Mouse (Mus musculus) limb, embryonic 12.5 days (tissue): ENCODE measurements at regions not wholly inside any gene's neighbourhood (a gene's known extent, or its start where the extent isn't known, plus 50 kb on each side); places are given as distances from the start of the nearest gene placed in this dataset.

Experiments
- ATAC-seq: fragments of 200-750 bp; cut with Nextera tagmentation; 2 replicates; pipeline ENCODE4 v1.8.0; 2017; ENCODE audit warnings: low read depth, moderate TSS enrichment; ENCODE audit not compliant: insufficient number of reproducible peaks, insufficient read depth, low FRiP score, low TSS enrichment
- H3K27ac ChIP-seq: fragments of 300-500 bp; sonication (generic); 2 replicates; pipeline ENCODE4 v1.5.1; 2016; ENCODE audit warnings: mild to moderate bottlenecking, moderate library complexity
- H3K27me3 ChIP-seq: fragments of 300-500 bp; sonication (generic); 2 replicates; pipeline ENCODE4 v1.6.1; 2016; ENCODE audit warnings: mild to moderate bottlenecking, moderate library complexity
- H3K36me3 ChIP-seq: fragments of 300-500 bp; sonication (generic); 2 replicates; pipeline ENCODE4 v1.6.1; 2016; ENCODE audit warnings: mild to moderate bottlenecking, moderate library complexity
- H3K4me1 ChIP-seq: fragments of 300-500 bp; sonication (generic); replicated peaks from 2 replicates; pipeline ENCODE4 v1.6.1; 2016
- H3K4me2 ChIP-seq: fragments of 300-500 bp; sonication (generic); 2 replicates; pipeline ENCODE4 v1.6.1; 2016; ENCODE audit warnings: mild to moderate bottlenecking, moderate library complexity
- H3K4me3 ChIP-seq: fragments of 300-500 bp; sonication (generic); replicated peaks from 2 replicates; pipeline ENCODE4 v1.5.1; 2016; ENCODE audit warnings: mild to moderate bottlenecking
- H3K9ac ChIP-seq: fragments of 300-500 bp; sonication (generic); replicated peaks from 2 replicates; pipeline ENCODE4 v1.6.1; 2016; ENCODE audit warnings: mild to moderate bottlenecking, moderate library complexity
- H3K9me3 ChIP-seq: fragments of 300-500 bp; sonication (generic); 2 replicates; pipeline ENCODE4 v1.6.1; 2016; ENCODE audit warnings: mild to moderate bottlenecking, moderate library complexity
- WGBS: fragments of 180-500 bp; shearing (Covaris S2); methylation state at CpG from one replicate; pipeline ENCODE4 v1.1.7; 2016; 5-methylcytosine and 5-hydroxymethylcytosine counted together

- H3K27ac ChIP-seq = peak overlapping the region; percentile 85
- peaks cover 41% of the 10 kb centered on the region for H3K4me1 ChIP-seq
- no peak overlapping the region for H3K9ac ChIP-seq
- WGBS = 28% methylated on average over 5 of the region's 5 CpGs
- no peaks in the 10 kb centered on the region for H3K36me3 ChIP-seq
- peak overlapping the region; percentile 3; the same call in 1 of the 2 replicates for H3K4me2 ChIP-seq
- H3K9me3 ChIP-seq = no peaks in the 10 kb centered on the region
- no peaks in the 10 kb centered on the region for H3K27me3 ChIP-seq
- no peak overlapping the region for H3K4me3 ChIP-seq
- ATAC-seq = no peak
These were observed 55.3 kb downstream of the Tril start for GRCm38 (mm10) chr6:53765302-53765701.

- Histone ChIP-seq H3K27me3 (no peaks in the 10 kb centered on the region), H3K4me1 (peaks cover 49% of the 10 kb centered on the region), H3K4me2 (no peak overlapping the region), H3K9ac (no peak overlapping the region), H3K36me3 (no peaks in the 10 kb centered on the region), H3K27ac (peak overlapping the region; percentile 74), H3K9me3 (no peaks in the 10 kb centered on the region; the same call in 1 of the 2 replicates), H3K4me3 (no peak overlapping the region)
- no peak for ATAC-seq
- WGBS = 36% methylated on average over 9 of the region's 9 CpGs
These were observed 58.0 kb downstream of the Tril start for GRCm38 (mm10) chr6:53762586-53762985.

- Histone ChIP-seq H3K9ac (no peak overlapping the region), H3K4me3 (no peak overlapping the region), H3K9me3 (no peaks in the 10 kb centered on the region; the same call in 1 of the 2 replicates), H3K4me1 (peaks cover 39% of the 10 kb centered on the region), H3K36me3 (no peaks in the 10 kb centered on the region), H3K4me2 (no peak overlapping the region), H3K27me3 (no peaks in the 10 kb centered on the region), H3K27ac (peak overlapping the region; percentile 72)
- 13% methylated on average over 6 of the region's 6 CpGs for WGBS
- no peak for ATAC-seq
These were observed 60.0 kb downstream of the Tril start for GRCm38 (mm10) chr6:53760651-53761058.

GRCm38 (mm10) chr6:53759686-53760306 lies 60.8 kb downstream of the Tril start:
- no peaks in the 10 kb centered on the region for H3K27me3 ChIP-seq
- H3K4me3 ChIP-seq = no peak overlapping the region
- no peaks in the 10 kb centered on the region for H3K36me3 ChIP-seq
- ATAC-seq = no peak
- H3K4me1 ChIP-seq = peaks cover 31% of the 10 kb centered on the region
- H3K9me3 ChIP-seq = no peaks in the 10 kb centered on the region; the same call in 1 of the 2 replicates
- H3K27ac ChIP-seq = peak overlapping the region; percentile 42; the same call in 1 of the 2 replicates
- no peak overlapping the region for H3K9ac ChIP-seq
- 36% methylated on average over 3 of the region's 3 CpGs for WGBS
- no peak overlapping the region for H3K4me2 ChIP-seq

- 90% methylated on average over 3 of the region's 3 CpGs for WGBS
- ATAC-seq = no peak
- no peaks in the 10 kb centered on the region for H3K27me3 ChIP-seq
These were observed 66.3 kb downstream of the Tril start for GRCm38 (mm10) chr6:53754366-53754765.

GRCm38 (mm10) chr6:53750539-53750938 lies 70.1 kb downstream of the Tril start:
- H3K4me3 ChIP-seq = no peak overlapping the region
- H3K27ac ChIP-seq = no peak overlapping the region
- no peak overlapping the region for H3K9ac ChIP-seq
- no peaks in the 10 kb centered on the region for H3K36me3 ChIP-seq
- WGBS = 92% methylated on average over 6 of the region's 6 CpGs
- no peaks in the 10 kb centered on the region for H3K4me1 ChIP-seq
- no peaks in the 10 kb centered on the region for H3K9me3 ChIP-seq
- H3K4me2 ChIP-seq = no peak overlapping the region
- no peaks in the 10 kb centered on the region for H3K27me3 ChIP-seq
- ATAC-seq = no peak

More at GRCm38 (mm10) chr6:53754366-53754765, 66.3 kb downstream of the Tril start:
- H3K4me1 ChIP-seq = no peaks in the 10 kb centered on the region
- H3K9ac ChIP-seq = no peak overlapping the region
- no peak overlapping the region for H3K27ac ChIP-seq
- no peaks in the 10 kb centered on the region for H3K36me3 ChIP-seq
- H3K4me2 ChIP-seq = no peak overlapping the region
- H3K4me3 ChIP-seq = no peak overlapping the region
- H3K9me3 ChIP-seq = no peaks in the 10 kb centered on the region; the same call in 1 of the 2 replicates
